Mouse (Mus musculus) intestine, postnatal 0 days (tissue): ENCODE results near the gene Nrxn3. TPM values are rescaled to one million over a fixed set of nuclear protein-coding genes. Genes with fewer than 3 reads are reported as not detected.

Experiments used
- ATAC-seq: fragments of 200-750 bp; cut with Nextera tagmentation; 2 replicates; pipeline ENCODE4 v1.8.0; 2017; ENCODE audit warnings: mild to moderate bottlenecking, moderate TSS enrichment, moderate library complexity
- H3K27ac ChIP-seq: fragments of 300-500 bp; sonication (generic); 2 replicates; pipeline ENCODE4 v1.5.1; 2014; ENCODE audit warnings: mild to moderate bottlenecking, low read depth, low read length, moderate library complexity
- H3K27me3 ChIP-seq: fragments of 300-500 bp; sonication (generic); replicated peaks from 2 replicates; pipeline ENCODE4 v1.6.1; 2014; ENCODE audit warnings: low read length, mixed read lengths; ENCODE audit not compliant: control insufficient read depth, insufficient read depth
- H3K36me3 ChIP-seq: fragments of 300-500 bp; sonication (generic); 2 replicates; pipeline ENCODE4 v1.6.1; 2014; ENCODE audit warnings: mild to moderate bottlenecking, moderate library complexity; ENCODE audit not compliant: control insufficient read depth, insufficient read depth
- H3K4me1 ChIP-seq: fragments of 300-500 bp; sonication (generic); replicated peaks from 2 replicates; pipeline ENCODE4 v1.6.1; 2014; ENCODE audit warnings: antibody characterized with exemption, low read length, mixed read lengths; ENCODE audit not compliant: control insufficient read depth, insufficient read depth
- H3K4me2 ChIP-seq: fragments of 300-500 bp; sonication (generic); replicated peaks from 2 replicates; pipeline ENCODE4 v1.6.1; 2014; ENCODE audit warnings: low read depth, mild to moderate bottlenecking, moderate library complexity
- H3K4me3 ChIP-seq: fragments of 300-500 bp; sonication (generic); 2 replicates; pipeline ENCODE4 v1.5.1; 2014; ENCODE audit warnings: low read depth, low read length
- H3K9ac ChIP-seq: fragments of 300-500 bp; sonication (generic); 2 replicates; pipeline ENCODE4 v1.6.1; 2014; ENCODE audit warnings: mild to moderate bottlenecking, low read depth, low read length
- H3K9me3 ChIP-seq: fragments of 300-500 bp; sonication (generic); 2 replicates; pipeline ENCODE4 v1.6.1; 2016; ENCODE audit warnings: mixed run types; ENCODE audit not compliant: control insufficient read depth
- CTCF ChIP-seq: sonication (generic); IDR thresholded peaks from 2 replicates; pipeline ENCODE4 v1.5.1; 2016; ENCODE audit warnings: low read depth, mild to moderate bottlenecking, control low read depth, antibody characterized with exemption, moderate library complexity
- WGBS: fragments of 180-500 bp; shearing (Covaris S2); extraction: QIAGEN DNeasy Blood & Tissue Kit; methylation state at CpG from one replicate; pipeline ENCODE4 v1.1.7; 2014; 5-methylcytosine and 5-hydroxymethylcytosine counted together
- polyA plus RNA-seq: library from polyadenylated mRNA; unstranded; fragments of >200 nt; fragmentation: Nextera tagmentation; extraction: Ambion mirVana; gene quantifications from 2 replicates; pipeline ENCODE4 v1.2.1, GENCODE M21; 2015

The Nrxn3 gene
- polyA plus RNA-seq, 1 experiment from 2014 or later, result 0.47 TPM

- ATAC-seq, result no peak
- H3K9me3 ChIP-seq, result no peaks in the 10 kb centered on the region
- no peak overlapping the region for H3K9ac ChIP-seq
- H3K4me1 ChIP-seq, result no peaks in the 10 kb centered on the region
- H3K4me3 ChIP-seq, result no peak overlapping the region
- no peak overlapping the region for H3K4me2 ChIP-seq
- H3K27me3 ChIP-seq, result no peaks in the 10 kb centered on the region
- WGBS, result 70% methylated on average over 6 of the region's 6 CpGs
- no peaks in the 10 kb centered on the region for H3K36me3 ChIP-seq
- TF ChIP-seq CTCF, result no peak
- no peak overlapping the region for H3K27ac ChIP-seq
Measured at GRCm38 (mm10) chr12:90217060-90217459, 1494.4 kb downstream of the Nrxn3 start.

GRCm38 (mm10) chr12:90229062-90229461 is 1506.4 kb downstream of the Nrxn3 start:
- Histone ChIP-seq H3K9me3 (no peaks in the 10 kb centered on the region), H3K27ac (no peak overlapping the region), H3K4me2 (no peak overlapping the region), H3K4me3 (no peak overlapping the region), H3K27me3 (no peaks in the 10 kb centered on the region), H3K4me1 (no peaks in the 10 kb centered on the region), H3K36me3 (no peaks in the 10 kb centered on the region), H3K9ac (no peak overlapping the region)
- TF ChIP-seq CTCF, result no peak
- WGBS, result 56% methylated on average over 2 of the region's 2 CpGs
- ATAC-seq, result no peak

GRCm38 (mm10) chr12:90236093-90236492 is 1513.4 kb downstream of the Nrxn3 start:
- Histone ChIP-seq H3K4me1 (no peaks in the 10 kb centered on the region), H3K4me3 (no peak overlapping the region), H3K36me3 (no peaks in the 10 kb centered on the region), H3K9me3 (no peaks in the 10 kb centered on the region), H3K27ac (no peak overlapping the region), H3K4me2 (no peak overlapping the region), H3K27me3 (no peaks in the 10 kb centered on the region), H3K9ac (no peak overlapping the region)
- TF ChIP-seq CTCF, result no peak
- no peak for ATAC-seq
- 61% methylated on average over 5 of the region's 5 CpGs for WGBS

- no peaks in the 10 kb centered on the region for H3K4me1 ChIP-seq
- no peak overlapping the region for H3K4me3 ChIP-seq
- no peaks in the 10 kb centered on the region for H3K36me3 ChIP-seq
- H3K9ac ChIP-seq, result no peak overlapping the region
- ATAC-seq, result no peak
- H3K27ac ChIP-seq, result no peak overlapping the region
- no peaks in the 10 kb centered on the region for H3K27me3 ChIP-seq
- TF ChIP-seq CTCF, result no peak
- 50% methylated on average over 4 of the region's 4 CpGs for WGBS
- no peak overlapping the region for H3K4me2 ChIP-seq
- H3K9me3 ChIP-seq, result no peaks in the 10 kb centered on the region
Measured at GRCm38 (mm10) chr12:90260301-90260700, 1537.6 kb downstream of the Nrxn3 start.

GRCm38 (mm10) chr12:90268111-90268510 is 1545.4 kb downstream of the Nrxn3 start:
- H3K4me3 ChIP-seq, result no peak overlapping the region
- H3K4me1 ChIP-seq, result no peaks in the 10 kb centered on the region
- H3K27ac ChIP-seq, result no peak overlapping the region
- H3K9me3 ChIP-seq, result no peaks in the 10 kb centered on the region
- H3K36me3 ChIP-seq, result no peaks in the 10 kb centered on the region
- no peak for TF ChIP-seq CTCF
- no peaks in the 10 kb centered on the region for H3K27me3 ChIP-seq
- WGBS, result 87% methylated on average over 2 of the region's 2 CpGs
- H3K9ac ChIP-seq, result no peak overlapping the region
- H3K4me2 ChIP-seq, result no peak overlapping the region
- ATAC-seq, result no peak

- TF ChIP-seq CTCF, result no peak
- no peak overlapping the region for H3K9ac ChIP-seq
- H3K27me3 ChIP-seq, result no peaks in the 10 kb centered on the region
- no peak for ATAC-seq
- no peaks in the 10 kb centered on the region for H3K36me3 ChIP-seq
- H3K4me1 ChIP-seq, result no peaks in the 10 kb centered on the region
- H3K4me2 ChIP-seq, result no peak overlapping the region
- H3K9me3 ChIP-seq, result no peaks in the 10 kb centered on the region
- H3K4me3 ChIP-seq, result no peak overlapping the region
- H3K27ac ChIP-seq, result no peak overlapping the region
Measured at GRCm38 (mm10) chr12:90270763-90271379, 1548.2 kb downstream of the Nrxn3 start.
